Mouse (Mus musculus) frontal cortex, adult (tissue): ENCODE measurements around the gene Asgr1.
A peak's percentile ranks its signal among the peaks of the same experiment; 100 is the strongest.
"Not testable (repeated sequence)": the region's sequence is repeated elsewhere in the genome, so short reads cannot be mapped to it uniquely, and the experiment has no call there.

ENCODE experiments used
- ATAC-seq: cut with Nextera tagmentation; 2 replicates; pipeline ENCODE4 v1.9.2; 2017; ENCODE audit warnings: mild to moderate bottlenecking, moderate library complexity, mixed read lengths; ENCODE audit not compliant: low TSS enrichment

The Asgr1 gene

DNA sequence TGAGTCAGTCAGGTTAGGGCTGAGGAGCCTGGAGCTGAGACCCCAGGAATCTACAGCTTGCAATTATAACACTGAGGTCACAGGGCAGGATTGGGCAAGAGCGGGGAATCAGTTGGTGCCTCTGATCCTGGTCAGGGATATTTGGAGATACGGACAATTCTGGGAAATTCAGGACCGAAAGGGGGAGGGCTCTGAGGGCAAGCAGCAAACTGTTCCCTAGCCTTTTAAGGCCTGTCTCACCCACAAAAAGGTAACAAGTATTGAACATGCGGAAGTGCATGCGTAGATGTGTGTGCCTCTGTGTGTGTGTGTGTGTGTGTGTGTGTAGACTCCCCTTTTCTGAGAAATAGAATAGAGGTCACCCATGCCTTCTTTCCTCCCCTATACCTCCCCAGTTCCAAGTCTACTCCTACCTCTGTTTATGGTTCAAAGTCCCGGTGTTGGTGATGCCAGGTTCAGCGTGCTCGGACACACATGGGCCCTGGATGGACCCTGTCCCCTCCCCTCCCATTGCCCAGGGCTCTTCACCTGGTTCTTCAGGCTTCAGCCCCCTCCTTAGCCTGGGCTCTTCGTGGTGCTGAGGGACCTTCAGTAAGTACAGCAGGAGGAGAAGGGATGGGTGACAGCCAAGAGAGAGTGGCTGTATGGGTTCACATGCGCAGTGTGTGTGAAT is at the start of gene Asgr1:
Gene Asgr1 (plus strand): TSS at position 188 of the 673 bp plus-strand sequence.
- no peak for ATAC-seq

DNA sequence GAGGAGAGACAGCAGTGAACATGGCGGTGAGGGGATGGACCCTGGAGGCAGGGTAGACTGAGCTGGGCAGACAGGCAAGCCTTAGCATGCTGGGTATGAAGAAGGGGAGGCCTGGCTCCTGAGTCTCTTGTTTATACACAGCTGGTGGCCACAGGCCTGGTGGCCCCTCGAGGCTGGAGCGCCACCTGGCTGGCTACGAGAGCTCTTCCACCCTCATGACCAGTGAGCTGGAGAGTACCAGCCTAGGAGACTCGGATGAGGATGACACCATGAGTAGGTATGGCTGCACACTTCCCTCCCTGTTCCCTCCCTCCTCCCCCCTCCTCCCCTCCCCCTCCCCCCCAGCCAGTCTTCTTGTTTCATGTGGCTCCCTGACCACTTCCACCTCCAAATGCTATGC is 48.4 kb upstream of the Asgr1 start:
- no peak for ATAC-seq

DNA sequence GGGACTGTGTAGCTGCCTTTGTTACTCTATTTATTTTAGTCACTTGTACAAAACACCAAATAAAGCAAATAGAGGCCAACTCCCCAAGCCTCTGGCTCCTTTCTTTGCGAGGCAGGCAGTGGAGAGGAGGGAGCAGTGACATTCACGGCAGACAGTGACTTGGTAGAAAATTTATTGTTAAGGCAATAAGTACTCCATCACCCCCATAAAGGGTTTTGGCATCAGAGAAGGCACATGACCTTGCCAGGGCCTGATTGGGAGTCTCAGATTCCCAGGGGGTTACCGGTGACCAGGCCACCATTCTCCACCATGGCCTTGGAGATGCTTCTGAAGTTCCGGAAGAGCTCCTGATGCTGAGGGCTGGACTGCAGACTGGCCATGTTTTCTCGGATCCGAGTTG is 43.9 kb upstream of the Asgr1 start:
- ATAC-seq, result no peak

DNA sequence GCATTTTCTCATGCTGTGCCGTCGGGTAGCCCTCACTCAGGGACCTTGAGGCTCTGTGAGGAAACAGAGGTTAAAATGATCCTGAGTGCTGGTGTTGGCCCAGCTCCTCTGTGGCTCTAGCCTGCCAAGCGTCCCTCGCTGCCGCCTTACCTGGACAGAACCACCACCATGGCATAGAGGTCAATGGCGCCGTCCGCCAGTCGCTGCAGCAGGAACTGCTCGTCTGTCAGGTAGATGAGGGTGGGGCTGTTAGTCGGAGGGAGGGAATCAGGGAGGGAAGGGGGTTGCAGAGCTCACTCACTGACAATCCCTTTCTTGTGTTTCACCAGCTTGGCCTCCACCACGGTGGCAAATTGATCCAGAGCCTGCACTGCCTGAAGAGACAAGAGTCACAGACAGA is 43.3 kb upstream of the Asgr1 start:
- no peak for ATAC-seq

DNA sequence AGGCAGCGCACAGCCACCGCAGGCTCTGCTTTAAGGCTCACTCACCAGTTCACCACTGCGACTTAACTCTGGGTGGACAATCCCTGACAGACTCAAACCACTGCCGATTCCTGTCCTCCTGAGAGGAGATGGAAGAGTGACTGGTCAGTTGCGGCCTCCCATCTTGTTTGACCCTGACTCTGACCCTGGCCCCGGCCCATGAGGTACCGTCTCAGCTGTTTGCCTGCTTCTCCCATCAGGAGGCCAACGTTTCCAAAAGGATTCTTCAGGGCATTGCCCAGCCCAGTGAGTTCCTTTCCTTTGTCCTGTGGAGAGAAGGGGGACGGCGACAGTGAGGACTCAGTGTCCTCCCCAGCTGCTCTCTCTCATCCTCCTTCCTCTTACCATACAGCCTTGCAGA is 42.9 kb upstream of the Asgr1 start:
- no peak for ATAC-seq

DNA sequence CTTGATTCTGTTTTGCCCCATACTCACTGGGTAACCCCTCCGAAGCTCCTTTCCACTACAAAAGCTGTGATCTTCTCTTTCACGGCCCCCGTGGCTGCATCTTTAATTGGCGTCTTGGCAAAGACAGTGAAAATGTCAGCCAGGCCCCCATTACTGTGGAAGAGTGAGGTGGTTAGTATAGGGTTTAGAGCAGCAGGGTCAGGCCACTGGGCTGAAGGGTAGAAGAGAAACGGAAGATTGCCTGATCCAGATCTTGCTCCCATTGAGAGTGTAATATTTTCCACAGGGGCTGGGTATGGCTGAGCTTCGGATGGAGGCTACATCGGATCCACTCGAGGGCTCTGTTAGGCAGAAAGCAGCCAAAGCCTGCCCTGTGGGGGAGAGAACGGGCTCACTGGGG is 41.0 kb upstream of the Asgr1 start:
- no peak for ATAC-seq

DNA sequence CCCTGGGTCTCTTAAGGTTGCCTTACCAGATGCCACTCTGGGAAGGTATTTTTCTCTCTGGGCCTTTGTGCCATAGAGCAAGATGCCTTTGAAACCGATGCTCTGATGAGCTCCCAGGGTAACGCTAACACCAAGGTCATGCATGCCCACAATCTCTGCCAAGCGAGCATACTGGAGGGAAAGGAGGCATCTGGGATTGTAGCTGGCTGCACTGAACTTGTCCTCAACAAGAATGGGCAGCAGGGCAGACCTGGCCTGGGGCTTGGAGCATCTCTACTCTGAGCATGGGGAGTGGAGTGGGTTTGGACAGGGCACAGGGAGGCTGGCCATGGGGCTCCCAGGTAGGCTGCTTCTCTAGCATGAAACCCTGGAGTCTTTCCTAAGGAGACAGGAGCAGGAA is 40.5 kb upstream of the Asgr1 start:
- ATAC-seq, result no peak

DNA sequence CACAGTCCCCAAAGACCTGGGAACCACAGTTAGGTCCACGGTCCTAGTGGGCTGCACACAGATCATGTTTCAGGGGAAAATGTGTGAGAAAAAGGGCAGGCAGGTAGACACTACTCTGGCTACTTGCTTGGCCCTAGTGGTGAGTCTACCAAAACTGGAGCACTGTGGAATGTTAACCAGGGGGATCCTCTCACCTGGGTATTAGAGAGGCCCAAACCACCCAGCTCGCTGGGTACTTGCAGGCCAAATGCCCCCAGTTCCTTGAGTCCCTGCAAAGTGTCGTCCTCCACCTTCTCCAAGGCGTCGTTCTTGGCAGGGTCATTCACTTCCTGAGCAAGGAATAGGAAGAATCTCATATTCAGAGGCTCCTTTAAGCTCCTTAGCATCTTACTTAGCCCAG is 39.8 kb upstream of the Asgr1 start:
- no peak for ATAC-seq

DNA sequence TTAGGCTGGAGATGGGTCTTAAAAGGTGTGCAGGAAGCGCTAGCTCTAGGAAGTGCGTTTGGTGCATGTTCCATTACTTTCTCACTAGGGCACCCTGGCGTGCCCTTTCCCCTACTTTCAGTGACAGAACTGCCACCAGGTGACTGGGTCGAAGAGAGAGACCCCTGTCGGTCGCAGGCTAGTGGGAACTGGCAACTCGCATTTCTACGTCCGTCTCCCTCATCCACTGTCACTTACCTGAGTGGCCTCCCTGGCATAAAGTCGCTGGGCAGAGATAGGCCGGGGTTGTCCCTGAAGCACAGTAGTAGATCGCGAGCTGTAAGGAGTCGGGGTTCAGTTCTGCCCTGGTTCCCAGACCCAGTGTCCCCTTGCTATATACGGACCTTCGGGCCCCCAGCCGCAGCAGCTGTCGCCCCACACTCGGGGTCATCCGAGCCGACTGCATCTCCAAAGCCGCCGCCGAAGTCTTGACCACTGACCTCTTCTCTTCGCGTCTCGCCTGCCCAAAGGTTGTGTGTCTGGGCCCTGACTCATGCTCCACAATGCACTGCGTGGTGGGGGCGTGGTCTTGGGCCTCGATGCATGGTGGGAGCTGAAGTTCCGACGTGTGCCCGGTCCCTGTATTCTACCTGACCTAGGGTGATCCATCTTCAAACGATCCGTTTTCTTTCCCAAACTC is 38.9 kb upstream of the Asgr1 start, which contains the start of gene Acadvl:
Gene Acadvl (minus strand): TSS at position 532 of the 679 bp plus-strand sequence.
- ATAC-seq, result peak; percentile 78

DNA sequence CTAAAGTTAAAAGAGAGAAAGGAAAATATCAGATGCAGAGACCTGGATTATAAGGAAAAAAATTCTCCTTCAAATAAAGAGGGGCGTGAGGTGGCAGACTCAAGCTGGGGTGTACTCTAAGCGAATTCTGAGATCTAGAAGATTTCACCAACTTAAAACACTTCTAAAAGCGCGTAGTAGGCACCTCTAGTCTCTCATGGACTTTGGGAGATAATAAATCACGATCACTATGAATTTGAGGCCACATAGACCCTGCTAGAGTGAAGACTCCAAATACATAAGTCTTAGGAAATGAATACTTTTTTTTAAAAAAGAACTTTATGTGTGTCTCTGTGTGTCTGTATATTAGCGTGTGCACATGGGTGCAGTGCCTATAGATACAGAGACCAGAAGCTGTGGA is 38.2 kb upstream of the Asgr1 start:
- no peak for ATAC-seq

DNA sequence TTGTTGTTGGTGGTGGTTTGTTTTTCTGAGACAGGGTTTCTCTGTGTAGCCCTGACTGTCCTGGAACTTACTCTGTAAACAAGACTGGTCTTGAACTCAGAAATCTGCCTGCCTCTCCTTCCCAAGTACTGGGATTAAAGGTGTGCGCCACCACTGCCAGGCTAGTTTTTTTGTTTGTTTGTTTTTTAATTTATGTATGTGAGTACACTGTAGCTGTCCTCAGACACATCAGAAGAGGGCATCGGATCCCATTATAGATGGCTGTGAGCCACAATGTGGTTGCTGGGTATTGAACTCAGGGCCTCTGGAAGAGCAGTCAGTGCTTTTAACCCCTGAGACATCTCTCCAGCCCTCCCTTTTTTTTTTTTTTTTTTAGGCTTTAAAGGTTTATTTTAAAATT is 37.7 kb upstream of the Asgr1 start:
- ATAC-seq, result not testable (repeated sequence)

DNA sequence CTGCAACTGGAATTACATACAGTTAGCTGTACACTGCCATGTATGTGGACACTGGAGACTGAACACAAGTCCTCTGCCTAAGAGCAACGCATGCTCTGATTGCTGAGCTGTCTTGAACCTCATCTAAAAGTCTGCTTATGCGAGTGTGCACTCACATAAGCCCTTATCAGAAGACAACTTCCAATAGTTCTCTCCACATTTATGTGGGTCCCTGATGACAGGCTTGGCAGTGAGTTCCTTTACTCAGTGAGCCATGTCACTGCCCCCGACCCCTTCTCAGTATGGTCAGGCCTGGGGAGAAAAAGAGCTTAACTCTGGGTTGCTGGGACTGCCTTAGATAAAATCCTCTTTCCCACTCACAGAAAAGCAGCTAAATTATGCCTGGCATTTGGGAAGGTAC is 37.2 kb upstream of the Asgr1 start, which contains the start of gene Dlg4:
Gene Dlg4 (plus strand): TSS at position 274 of the 400 bp plus-strand sequence.
- ATAC-seq, result no peak

DNA sequence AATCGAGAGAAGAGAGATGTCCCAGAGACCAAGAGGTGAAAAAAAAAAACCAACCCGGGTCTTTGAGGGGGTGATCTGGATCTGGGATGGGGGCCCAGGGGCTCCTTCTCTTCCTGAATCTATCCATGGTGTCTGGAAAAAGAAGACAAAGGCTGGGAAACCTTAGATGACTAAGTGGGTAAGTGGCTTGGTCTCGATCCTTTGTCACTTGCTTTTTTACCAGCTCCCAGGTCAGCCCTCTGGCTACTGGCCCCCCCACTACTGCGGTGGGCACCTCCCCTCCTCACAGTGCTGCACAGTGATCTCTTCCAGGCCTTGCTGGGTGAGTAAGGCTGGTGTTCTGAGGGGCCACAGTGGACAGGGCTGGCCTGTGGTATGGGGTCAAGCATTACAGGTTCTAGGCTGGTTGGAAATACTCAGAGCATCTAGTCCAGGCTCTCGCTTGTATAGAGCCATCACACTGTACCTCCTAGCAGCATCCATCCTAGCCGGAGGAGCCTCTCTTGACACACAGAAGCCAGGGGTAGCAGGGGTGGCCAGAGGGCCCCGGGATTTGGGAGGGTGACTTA is 36.6 kb upstream of the Asgr1 start:
- ATAC-seq, result no peak

DNA sequence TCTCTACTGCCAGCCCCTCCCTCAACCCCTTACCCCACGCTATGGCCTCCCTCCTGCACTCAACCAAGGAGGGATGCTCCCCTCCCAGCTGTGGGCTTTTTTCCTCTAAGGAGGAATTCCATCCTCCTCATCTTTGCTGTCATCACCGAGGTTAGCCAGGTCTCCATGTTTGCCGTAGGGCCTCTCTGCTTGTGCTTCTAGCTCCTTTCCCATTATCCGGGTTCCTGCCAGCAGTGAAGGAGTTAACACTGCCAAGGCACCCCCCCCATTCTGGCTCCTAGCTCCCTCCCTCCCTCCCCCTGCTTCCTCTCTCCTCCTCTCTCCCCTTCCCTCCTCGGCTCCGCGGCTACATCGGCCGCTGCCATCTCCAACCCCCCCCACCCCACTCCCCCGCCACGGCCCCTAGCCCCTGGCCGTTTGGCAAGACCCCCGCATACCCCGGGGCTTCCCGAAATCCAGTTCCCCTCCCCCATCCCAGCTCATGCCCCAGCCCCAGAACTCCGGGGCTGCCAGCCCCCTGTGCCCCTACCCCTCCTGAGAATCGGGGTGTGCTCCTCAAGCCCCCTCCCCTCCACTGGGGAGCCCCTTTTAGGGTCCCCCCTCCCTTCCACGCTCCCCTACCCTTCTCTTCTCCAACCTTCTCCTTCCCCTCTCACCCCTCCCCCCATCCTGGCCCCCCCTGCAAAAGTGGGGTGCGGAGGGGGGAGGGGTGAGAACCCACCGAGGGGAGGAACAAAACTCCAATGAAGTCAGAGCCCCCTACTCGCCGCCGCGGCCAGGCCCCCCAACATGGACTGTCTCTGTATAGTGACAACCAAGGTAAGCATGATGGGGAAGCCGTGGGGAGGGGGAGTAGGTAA is 35.5 kb upstream of the Asgr1 start:
- no peak; the same call in 1 of the 2 replicates for ATAC-seq

DNA sequence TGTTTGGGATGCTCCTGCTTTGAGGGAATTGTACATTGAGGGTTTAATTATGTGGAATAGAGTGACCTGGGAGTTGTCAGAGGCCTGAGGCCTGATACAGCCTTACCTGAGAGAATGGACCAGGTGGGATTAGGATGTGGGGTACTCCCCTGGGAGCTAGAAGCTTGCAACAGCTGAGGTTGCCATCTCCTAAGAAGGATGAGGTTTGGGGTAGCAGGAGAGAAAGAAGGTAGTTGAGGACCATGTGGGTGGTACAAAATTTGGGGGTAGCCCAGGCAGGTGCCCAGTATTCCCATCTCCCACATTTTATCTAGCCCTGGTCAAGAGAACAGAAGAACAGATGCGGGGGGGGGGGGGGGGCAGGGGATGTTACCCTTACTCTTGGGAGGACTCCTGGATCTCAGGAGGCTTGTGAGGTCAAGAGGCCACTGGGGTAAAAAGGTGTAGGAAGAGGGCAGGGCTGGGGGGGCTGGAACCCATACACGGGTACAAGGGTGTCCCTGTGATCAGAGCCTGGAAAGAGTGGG is 34.3 kb upstream of the Asgr1 start:
- no peak for ATAC-seq

DNA sequence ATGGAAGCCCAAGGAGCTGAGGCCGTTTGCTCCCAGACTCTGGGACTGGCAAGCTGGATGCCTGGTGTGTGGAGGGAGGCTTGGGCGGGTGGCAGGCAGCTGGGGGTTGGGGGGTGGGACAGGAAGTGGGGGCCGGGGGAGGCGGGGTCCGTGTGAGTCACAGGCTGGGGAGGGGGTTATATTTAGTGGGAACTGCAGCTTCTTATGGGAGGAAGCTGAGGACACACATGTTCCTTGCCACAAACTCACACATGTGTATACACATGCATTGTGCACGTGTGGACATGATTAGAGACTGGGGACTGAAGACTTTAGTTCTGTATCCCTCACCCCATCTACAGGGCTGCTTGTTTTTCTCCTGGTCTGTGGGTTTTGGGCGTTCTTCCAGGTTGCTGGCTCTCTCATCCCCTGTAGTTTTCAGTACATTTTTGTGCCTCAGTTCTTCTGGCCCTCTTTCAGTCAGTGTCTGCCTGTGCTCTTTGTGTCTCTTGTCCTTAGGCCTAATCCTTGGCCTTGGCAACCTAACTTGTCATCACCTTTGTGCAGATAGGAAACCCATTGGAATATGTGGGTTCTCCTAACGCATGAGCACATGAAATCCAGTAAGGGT is 33.8 kb upstream of the Asgr1 start:
- no peak for ATAC-seq

DNA sequence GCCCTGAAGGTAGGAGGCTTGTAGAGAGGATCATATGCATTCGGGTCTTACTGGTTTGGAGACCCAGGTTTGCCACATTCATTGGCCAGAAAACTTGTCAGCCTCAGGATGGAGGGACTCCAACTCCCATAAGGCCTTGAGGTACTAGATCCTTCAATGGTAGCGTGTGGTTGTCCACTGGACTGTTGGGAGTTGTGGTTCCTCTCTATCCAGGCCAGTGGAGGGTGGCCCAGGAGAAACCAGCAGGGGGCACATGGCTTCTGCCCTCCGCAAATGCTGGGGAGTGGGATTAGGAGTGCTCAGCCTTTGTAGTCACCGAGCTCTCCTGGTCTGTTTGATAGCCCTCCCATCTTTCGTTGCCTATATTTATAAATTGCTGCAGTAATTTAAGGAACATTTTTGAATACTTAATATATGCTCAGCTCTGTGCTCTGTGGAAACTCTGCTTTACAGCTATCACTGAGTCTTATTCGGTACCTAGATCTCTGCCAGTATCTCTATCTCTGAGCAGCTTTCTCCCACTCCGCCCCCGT is 33.1 kb upstream of the Asgr1 start:
- peak; percentile 59 for ATAC-seq

DNA sequence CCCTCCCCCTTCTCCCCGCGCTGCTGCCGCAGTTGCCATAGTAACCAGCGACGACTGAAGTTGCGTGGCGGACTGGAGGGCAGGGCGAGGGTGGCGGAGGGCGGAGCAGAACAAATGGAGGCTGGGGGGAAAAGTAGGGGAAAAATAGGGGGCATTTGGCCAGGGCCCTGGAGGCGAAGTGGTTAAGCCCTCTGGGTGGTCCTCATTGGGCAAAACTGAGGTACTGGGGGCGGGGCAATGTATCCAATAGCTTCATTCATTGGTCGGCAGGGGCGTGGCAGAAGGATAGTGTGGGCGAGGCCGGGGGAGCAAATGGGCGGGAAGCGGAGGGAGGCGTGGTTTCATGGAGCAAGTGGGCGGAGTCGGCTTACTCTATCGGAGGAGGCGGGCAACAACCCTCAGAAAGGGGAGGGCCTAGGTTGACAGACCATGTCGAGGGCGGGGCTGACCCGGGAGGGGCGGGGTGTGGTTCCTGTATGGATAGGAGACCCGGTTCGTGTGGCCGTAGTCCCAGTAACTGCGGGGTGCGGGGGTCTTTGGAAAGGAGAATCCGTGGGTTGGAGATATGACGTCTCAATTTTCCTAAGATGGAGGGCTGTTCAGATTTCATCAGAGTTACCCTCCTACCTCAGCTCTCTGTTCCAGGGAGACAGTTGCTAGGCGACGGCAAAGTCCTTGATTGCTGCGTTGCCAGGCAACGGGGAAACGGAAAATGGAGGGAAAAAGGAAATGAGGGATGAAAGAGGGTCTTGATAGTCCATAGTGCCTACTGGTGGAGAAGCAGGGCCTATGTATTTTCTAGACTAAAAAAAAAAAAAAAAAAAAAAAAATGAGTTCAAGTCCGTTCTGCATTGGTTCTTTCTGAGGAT is 32.4 kb upstream of the Asgr1 start:
- ATAC-seq, result peak; percentile 32

DNA sequence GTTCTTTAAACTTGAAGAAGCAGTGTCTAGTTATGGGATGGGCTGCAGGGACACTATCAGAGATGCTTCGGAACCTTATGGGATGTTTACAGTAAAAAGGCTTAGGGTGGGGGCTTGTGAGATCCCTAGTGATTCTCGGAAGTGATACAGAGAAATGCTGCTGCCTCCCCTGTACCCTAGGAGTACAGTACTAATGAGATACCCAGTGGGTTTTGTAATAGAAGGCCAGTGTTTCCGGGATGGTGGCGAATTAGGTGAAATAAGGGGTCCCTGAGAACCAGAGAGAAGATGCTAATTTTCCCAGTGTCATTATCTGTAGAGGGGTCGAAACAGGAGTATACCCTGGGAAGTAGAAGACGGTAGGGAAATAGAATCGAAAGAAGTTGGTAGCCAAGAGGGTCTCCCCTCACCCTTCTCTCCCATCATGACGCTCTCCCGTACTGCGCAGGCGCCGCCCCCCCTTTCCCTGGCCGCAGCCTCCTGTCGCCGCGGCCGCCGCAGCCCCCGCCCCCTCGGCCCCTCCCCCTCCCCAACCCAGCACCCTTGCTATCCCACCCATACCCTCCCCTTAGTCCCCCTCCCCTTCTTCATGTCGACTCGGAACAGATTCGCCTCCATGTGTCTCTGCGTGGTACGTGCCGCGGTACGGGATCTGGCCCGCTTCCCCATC is 30.3 kb upstream of the Asgr1 start:
- no peak for ATAC-seq

DNA sequence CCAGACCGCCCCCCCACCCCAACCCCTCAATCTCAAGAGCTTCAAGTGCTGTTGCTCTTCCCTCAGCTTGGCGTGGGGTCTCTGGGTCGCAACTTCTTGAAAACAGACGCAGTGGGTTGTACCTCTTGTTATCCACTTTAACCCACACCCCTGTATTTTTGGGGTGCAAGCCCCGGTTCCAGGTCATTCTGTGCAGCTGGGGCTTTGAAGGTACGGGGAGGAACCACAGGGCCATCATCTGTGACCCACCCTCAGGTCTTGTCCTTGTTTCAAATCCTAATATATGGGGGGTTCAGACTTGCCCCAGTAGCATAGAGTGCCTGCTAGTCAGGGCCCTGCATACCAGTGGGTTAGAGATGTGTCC is 29.8 kb upstream of the Asgr1 start:
- no peak for ATAC-seq
